Mouse (Mus musculus) inflammation-experienced regulatory T-cells, adult 6 months (primary cell): Measurements from ENCODE around the gene Msantd3. TPM values are rescaled to one million over a fixed set of nuclear protein-coding genes. Genes with fewer than 3 reads are reported as not detected.

ENCODE experiments used
- ATAC-seq: one replicate; pipeline ENCODE4 v1.8.0; 2017
- polyA plus RNA-seq, 3 experiments: library from polyadenylated mRNA; unstranded; fragments of 100-300 nt; shearing (Covaris generic); gene quantifications; one replicate each; pipeline ENCODE4 v1.2.1; 2017

Gene Msantd3
- not detected for polyA plus RNA-seq

DNA sequence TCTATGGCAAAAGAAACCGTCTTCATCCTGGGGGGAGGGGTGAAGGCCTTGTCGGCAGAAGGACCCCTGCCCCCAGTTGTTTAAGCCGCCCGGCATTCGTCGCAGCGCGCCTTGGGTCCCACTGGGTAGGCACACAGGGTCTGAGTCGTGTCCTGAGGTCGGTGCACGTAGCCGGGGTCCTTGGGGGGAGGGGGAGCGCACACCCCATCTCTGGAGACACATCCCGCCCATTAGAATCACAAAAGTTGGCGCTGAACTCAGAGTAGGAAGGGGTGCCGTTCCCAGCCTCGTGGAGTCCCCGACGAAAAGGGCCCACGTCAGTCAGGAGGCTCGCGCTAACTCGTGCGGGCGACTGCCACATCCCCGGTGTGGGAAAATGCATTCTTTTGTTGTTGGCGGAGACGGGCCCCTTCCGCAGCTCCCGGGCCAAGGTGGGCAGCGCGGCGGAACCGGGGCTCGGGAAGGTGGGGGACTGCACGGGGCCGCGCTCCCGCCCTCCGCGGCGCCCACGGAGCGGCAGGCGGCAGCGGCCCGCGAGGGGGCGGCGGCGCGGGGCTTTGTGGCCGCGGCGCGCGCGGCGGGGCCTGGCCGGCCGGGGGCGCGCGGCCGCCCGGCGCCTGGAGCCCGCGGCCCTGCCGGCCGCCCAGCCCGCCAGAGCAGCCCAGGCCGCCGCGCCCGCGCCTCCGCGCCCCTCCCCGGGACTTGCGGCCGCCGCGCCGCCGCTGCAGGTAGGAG, at the start of gene Msantd3:
Gene Msantd3, plus strand, starts transcription at position 95 of the 735 bp plus-strand sequence.
- ATAC-seq, result no peak

DNA sequence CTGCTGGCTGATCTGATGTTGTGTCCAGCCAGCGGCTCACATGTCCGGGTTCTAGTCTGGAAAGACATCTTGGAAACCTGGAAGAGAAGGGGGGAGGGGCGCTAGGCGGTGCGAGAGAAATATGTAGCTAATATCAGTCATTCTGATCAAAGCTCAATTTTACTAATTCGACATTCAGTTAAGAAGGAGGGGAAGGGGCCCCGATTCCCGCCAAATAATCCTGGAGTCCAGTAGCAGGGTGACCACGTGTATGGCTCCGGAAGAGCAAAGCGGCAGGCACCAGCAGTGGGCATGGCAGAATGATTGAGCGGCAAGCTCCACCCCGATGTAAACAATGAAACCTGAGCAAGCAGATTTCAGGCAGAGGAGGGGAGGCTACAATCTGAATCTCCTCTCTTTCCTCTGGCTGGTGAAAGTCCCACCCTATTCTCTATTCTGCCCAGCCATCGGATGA, 48.4 kb upstream of the Msantd3 start:
- no peak for ATAC-seq

DNA sequence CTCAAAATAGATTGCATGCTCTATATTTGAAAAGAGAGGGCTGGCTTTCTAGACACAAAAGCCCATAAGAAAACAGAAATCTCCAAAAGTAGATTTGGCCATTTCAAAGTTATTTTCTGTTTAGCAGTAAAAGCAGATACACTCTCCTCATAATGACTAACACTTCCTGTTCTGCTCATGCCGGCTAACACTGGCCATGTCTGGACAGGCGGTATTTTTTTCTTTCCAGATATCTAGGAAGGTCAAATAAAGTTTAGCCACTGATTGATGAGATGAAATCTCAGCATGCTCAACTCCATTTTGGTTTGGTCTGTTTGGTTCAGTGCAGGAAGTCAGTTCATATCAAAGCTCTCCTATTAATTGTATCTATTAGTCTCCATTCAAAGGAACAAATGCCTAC, 47.2 kb upstream of the Msantd3 start:
- no peak for ATAC-seq

DNA sequence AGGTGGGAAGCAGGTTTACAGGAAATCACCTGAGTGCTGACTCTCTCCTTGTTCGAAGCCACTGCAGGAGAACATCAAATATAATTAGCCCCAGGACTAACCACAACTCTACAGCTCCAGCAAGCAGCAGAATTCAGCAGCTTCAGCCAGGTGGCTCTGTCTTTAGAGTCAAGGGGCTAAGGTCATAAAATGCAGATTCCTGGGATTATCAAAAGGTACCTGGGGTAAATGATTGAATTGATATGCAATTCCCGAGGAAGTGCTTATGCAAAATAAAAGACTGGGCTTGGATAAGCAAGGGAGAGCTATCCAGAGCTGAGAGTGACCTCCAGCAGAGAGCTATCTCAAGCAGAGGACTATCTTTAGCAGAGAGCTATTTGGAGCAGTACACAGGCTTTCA, 28.9 kb upstream of the Msantd3 start:
- ATAC-seq, result no peak

DNA sequence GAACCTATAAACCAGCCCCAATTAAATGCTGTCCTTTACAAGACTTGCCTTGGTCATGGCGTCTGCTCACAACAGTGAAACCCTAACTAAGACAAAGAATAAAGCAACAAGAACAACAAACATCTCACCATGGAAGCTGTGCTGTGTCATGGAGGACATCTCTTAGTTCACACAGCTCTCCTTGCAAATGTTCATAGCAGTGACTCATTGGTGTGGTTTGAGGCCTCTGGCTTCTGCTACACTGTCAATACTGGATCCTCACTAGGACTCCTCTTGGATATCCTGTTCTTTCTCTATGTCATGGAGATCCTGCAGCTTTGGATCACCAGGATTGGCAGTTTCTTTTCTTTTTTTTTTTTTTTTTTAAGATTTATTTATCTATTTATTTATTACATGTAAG, 10.2 kb upstream of the Msantd3 start:
- no peak for ATAC-seq

DNA sequence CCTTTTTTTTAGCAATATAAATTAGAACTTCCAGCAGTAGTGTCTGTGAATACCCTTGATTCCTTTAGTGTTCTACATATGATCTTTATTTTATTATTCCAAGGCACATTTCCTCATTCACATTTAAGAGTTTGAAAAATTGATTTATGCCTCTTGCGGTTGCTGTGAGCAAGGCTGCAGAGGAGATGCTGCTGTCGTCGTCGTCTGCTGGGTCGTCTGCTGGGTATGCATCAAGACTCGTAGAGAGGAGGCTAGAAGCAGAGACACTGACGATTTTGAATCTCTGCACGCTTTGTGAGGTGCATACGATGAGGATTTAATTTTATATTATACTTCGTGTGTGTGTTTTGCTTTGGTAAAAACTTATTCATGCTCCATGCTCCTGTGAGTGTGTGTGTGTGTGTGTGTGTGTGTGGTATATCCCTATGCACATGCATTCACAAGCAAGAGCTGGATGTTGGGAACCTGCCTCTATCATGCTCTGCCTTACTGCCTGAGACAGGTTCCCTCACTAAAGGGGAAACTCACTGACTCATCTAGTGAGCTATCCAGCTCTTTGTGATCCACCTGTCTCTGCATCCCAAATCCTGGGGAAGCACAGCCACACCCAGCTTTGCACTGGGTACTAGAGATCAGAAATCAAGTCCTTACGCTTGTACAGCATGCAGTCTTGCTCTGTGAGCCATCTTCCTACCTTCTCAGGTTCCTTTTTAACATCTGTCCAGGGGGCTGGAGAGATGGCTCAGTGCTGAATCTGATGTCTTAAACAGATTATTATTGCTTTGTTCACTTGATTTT, 7.7 kb upstream of the Msantd3 start:
- no peak for ATAC-seq

DNA sequence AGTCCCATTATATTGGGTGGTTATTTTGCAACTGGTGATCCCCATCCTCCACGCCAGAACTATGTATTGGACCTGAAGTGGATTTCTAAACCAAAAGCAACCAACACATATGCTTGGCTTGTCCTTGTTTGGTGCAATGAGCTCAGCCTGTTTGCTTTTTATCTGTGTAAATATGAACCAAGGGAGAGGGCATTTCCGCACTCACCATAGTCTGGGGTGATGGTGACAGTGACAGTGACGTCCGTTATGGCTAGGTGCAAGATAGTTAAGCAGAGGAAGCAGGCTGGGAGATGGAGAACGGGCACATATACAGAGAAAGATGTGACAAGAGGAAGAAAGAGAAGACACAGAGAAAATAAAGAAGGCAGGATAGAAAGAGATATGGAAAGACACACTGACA, 3.5 kb upstream of the Msantd3 start:
- ATAC-seq, result no peak

DNA sequence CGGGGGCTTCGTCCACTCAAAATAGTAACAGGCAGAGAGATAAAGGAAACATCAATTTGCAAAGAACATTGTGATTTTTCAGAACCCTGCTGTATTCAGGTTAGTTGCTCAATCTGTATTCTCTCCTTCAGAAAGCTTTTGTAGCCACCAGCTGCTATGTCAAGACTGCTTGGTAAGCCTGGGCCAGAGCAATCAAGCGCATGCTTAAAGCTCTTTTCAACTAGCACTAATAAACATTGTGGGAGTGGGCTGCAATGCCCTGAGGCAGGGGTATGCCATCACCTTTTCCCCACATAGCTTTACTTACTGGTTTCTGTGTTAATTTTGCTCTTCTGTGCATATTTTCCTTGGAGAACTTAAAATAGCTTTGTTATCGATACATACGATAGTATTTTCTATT, 2.7 kb upstream of the Msantd3 start:
- ATAC-seq, result no peak

DNA sequence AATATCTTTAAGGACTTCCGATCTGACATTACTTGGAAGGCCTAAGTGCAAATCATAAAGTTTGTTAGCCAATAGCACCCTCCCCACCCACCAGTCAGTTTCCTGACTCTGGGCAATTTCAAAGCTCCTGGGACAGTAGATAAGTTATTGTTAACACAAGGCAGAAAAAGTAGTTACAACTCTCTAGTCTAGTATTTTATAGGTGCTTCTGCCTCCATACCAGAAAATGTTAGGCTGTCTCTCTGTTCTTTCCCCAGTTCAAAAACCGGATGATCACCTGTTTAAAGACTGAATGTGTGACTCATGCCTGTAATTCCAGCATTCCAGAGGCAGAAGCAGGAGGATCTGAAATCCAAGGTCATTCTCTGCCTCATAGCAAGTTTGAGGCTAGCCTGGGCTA, 1.2 kb upstream of the Msantd3 start:
- ATAC-seq, result no peak

DNA sequence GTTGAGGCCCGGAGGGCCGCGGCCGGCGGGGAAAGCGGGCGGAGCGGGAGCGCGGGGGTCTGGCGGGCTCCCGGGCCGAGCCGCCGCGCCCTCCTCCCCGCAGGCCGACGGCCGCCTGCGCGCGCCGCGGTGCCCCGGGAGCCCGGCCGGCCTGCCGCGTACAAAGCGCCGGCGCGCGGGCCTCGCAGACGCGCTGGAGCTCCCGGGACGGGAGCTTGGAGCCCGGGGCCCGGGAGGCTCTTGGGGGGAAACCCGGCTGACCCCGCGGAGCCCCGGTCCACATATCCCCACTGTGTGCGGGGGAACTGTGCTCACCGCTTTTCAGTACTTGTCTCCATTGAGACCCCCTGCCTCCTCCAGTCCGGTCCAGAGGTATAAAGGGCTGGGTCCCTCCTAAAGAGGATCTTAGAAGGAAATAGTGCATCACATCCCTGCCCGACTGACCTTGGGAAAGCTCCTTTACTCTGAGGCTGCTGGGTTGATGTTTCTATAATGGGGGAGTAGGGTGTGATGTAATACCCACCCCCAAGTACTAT, 909 bp downstream of the Msantd3 start:
- no peak for ATAC-seq

DNA sequence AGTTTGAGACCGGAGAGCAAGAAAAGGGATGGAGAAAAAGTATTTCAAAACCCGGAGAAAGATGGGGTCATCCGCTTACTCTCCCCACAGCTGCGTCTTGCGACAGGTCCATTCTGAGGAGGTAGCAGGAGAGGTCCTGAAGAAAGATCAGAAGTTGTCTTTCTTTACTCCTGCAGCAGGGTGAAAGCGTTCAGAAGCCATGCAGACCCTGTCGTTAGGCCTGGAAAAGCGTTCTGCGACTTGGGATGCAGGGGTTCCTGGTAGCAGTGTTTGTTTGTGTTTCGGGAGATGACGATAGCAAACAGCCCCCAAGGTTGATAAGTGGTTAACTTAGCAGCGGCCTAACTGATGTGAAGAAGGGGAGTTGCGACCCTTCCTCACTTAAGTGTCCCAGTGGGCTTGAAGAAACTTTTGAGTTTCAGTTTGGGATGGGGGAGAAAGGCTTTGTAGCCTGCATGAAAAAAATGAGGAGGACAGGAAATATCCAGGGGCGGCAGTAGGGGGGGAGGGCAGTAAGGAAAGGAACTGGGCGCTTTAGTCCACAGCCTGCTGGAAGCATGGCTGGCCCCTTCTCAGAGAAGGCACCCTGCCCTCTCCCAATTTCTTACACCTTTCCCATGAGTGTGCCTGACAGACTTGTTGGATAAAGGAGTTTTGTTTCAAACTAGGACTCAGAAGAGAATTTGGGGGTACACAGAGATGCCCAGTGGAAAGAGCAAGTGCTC, 2.0 kb downstream of the Msantd3 start:
- ATAC-seq, result no peak

DNA sequence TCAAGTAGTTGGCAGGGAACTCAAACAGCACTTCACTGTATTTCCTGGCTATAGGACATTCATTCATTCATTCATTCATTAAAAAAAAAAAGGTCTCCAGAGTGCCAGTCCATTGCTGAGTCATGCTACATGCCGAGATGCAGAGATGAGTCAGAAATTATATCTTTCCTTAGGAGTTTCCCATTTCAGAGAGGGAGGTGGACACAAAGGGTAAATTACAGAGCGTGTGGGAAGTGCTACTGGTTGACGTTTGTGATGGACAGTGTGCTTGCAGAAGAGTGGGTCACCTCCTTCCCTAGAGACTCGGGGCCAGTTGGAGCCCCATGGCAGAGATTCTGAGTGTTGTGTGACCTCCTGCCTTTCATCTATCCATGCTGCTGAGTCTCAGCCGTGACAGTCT, 2.6 kb downstream of the Msantd3 start:
- ATAC-seq, result no peak

DNA sequence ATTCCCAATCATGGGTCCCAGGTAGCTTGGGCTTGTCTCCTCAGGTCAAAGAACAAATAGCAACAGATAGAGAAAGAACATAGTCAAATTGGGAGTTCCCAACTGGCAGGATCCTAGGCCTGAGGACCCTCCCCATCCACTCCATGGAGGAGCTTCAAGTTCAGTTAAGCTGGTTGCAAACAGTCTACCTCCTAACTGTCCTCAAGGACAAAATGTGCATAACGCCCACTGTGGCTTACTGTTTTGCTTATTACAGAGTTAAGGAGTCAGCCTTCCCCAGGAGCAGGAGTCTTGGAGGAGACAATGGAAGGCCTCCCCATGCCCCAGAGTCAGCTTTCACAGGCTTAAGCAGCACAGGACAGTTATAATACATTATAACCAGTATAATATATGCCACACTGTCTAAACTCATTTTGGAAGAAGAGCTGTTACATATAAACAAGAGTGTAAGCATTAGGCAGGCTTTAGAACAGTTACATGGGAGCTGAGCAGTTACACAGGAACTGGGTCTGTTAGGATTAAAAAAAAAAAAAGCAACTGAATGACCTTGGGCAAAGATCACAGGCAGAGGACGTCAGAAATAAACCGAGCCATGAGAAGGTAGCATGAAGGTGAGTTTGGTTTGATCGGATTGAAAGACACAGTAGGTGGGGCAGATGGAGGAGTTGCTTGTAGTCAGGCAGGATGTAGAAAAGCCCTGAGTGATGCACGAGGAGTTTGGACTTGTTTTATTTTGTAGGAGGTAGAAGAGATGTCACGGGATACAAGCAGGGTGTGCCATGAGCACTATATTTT, 3.5 kb downstream of the Msantd3 start:
- ATAC-seq, result no peak

DNA sequence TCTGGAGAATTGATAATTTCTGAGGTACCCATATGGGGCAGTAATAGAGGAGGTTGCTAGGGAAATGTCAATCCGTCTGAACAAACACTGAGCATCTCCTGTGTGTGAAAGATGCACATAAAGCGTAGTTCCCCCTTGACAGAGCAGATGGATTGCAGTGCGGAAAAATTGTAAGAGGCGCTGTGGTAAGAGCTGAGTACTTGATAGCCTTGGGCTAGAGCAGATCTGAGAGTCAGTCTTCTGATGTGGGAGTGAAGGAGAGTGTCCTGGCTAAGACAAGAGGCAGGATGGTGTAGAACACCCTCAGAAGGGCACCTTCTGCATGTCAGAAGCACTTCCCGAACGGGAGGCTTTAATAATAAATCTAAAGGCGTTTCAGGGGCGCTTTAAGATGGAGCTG, 4.4 kb downstream of the Msantd3 start:
- ATAC-seq, result no peak

DNA sequence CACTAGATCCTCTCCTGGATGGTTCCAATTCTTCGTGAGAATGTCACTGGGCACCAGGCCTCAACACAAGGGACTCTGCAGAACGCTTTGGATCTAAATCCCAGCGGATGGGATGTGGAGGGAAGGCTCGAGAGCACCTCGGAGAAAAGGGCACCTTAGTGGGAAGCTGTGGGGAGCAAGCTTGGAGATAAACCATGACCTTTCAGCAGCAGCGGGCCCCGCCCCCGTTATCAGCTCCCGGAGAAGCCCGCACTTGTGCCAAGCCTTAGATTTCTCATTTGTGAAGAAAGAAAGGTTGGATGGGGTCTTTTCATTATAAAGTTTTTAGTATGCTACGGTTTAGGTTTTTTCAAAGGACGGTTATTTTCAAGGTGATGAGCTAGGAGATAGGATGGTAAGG, 6.2 kb downstream of the Msantd3 start:
- no peak for ATAC-seq

DNA sequence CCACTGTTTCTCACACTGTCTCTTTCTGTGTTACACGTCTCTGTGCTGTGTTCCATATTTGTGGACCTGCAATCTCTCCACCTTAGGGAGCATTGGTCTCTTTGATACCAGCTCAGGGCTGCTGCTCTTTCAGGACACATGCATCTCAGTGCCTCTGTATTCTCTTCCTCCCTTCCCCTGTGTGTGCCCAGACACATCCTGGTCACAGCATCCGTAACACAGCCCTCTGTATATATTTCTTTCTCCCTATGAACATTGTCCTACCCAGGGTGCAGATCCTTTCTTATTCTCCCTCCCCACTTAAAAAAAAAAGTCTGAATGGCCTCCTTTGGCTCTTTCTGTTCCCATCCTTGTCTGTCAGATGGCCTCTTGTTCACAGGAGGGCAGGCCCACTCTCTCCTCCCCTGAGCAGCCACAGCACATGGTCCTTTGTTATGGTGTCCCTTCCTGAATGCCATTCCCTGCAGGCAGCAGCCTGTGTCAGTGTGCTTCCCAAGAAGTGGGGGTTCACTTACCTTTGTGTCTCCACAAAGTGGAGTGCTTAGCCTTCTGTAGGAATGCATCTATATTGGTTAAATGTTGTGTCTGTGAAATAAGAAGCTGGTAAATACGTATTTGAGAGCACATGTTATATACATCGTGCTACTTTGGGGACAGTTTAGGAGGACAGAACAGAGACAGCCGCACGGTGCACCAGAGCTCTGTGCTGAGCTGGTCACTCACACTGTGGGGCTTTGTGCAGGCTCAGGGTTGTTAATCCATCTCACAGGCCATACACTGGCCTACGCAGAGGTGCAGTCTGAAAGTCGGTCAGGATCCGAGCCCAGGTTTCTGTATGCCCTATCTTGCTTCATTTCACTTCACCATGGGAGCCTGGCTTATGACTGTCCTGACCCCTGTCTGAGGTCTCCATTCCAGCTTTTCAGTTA, 7.1 kb downstream of the Msantd3 start:
- ATAC-seq, result no peak

DNA sequence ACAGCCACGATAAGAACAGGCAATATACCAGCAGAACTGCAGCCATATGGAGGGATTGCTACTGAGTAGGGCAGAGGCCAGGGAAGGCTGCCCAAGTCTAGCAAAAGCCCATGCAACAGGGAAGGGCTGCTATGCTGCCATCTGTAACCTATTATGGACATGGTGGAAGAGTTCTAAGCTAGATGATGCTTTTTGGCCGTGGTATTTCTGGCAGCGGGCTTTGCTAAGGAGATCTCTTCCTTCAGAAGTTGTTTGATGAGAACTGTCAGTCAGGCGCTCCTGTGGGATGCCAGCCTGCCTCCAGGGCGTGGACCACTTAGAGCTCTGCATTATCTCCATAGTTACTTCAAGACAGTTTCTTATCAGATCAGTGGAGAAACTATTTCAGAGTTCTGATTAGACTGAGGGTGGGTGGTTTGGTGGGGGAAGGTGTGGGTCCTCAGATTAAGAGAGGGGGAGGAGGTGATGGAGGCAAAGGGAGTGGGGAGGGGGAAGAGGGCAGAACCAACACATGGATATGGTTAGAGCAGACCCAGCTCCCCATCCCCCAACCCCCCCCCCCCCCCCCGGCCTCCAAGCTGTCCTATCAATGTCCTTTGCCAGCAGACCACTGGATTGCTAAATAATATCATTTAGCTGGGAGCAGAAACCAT, 8.8 kb downstream of the Msantd3 start:
- no peak for ATAC-seq

DNA sequence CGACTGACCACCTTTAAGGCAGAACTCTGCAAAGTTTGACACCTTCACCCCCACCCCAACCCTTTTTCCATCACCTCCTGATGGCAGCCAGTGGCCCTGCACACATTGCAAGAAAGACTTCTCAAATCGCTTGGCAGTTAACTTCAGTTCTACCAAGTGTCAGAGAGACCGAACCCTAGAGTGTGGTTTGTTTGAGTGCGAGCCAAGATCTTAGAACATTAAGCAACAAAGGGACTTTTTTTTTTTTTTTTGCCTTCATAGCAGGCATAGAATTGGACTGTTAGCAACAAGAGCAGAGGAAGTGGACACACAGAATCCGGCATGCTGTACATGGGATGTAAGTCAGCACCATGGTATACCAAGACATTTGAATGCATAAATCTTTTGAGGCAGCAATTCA, 9.9 kb downstream of the Msantd3 start:
- no peak for ATAC-seq

DNA sequence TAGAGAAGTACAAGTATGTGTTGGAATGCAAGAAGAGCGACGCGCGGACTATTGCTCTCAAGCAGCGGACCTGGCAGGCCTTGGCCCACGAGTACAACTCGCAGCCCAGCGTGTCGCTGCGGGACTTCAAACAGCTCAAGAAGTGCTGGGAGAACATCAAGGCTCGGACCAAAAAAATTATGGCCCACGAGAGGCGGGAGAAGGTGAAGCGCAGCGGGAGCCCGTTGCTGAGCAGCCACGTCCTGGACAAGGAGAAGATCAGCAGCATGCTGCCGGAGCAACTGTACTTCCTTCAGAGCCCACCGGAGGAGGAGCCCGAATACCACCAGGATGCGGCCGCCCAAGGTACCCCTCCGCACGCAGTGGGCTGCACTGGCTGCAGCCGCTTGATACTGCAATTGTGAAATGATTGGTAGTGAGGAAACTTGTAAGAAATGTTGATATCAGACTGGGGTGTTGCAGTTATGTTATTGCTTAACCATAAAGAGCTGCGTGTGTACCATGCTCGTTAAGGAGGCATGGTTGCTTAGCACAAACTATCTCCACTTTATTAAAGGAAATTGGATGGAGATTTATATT, 12.8 kb downstream of the Msantd3 start:
- no peak for ATAC-seq

DNA sequence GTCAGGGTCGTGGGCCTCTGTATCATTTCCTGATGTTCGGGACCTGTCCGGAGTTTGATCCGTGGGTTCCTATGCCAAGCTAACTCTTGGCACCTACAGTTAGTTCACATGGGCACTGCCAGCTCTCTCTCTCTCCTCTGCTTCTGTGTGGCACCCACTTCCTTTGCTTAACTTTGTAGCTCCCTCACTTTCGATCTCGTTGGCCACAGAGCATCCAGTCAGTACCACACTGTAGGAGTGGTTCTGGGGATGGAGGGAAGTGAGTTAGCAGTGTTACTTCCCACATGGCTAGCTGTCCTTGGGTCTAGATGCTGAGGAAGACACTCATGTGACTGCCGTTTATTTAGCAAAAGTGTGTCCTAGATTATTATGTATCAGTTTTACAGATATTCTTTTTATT, 14.4 kb downstream of the Msantd3 start:
- no peak for ATAC-seq
